Mouse (Mus musculus) brain, embryonic 14.5 days (tissue): ENCODE data around the gene Lingo1. TPM values are rescaled to one million over a fixed set of nuclear protein-coding genes. Genes with fewer than 3 reads are reported as not detected.

Experiments used
- DNase-seq: peaks from one replicate; pipeline ENCODE4 v3.0.0-alpha.2; 2011; ENCODE audit warnings: low read depth
- CTCF ChIP-seq: fragments of 200-500 bp; IDR thresholded peaks from 2 replicates; pipeline ENCODE4 v1.5.1; 2012; ENCODE audit warnings: inconsistent platforms, mild to moderate bottlenecking, moderate library complexity, borderline replicate concordance; ENCODE audit not compliant: insufficient read depth, insufficient read length; ENCODE audit errors: extremely low read depth
- POLR2A ChIP-seq: fragments of 200-500 bp; IDR thresholded peaks from 2 replicates; pipeline ENCODE4 v1.6.1; 2012; ENCODE audit warnings: mild to moderate bottlenecking, inconsistent platforms, borderline replicate concordance; ENCODE audit not compliant: poor library complexity, insufficient read depth, insufficient read length, severe bottlenecking; ENCODE audit errors: extremely low read depth
- polyA plus RNA-seq: library from polyadenylated mRNA; depleted of rRNA; stranded (reverse); fragments of >200 nt; gene quantifications from 2 replicates; pipeline ENCODE4 v1.2.3, GENCODE M21; 2012; rRNA removed

Lingo1 gene
- polyA plus RNA-seq, 1 experiment = 205 TPM

- no peak for DNase-seq
- TF ChIP-seq CTCF (no peak), POLR2A (no peak)
These were observed 206.5 kb downstream of the Lingo1 start for GRCm38 (mm10) chr9:56589762-56590161.

GRCm38 (mm10) chr9:56584043-56584424 lies 212.2 kb downstream of the Lingo1 start:
- DNase-seq = no peak
- TF ChIP-seq POLR2A (no peak), CTCF (no peak)

GRCm38 (mm10) chr9:56583139-56584042 lies 212.9 kb downstream of the Lingo1 start:
- DNase-seq = peak; percentile 70
- TF ChIP-seq POLR2A (no peak), CTCF (no peak)

DNA sequence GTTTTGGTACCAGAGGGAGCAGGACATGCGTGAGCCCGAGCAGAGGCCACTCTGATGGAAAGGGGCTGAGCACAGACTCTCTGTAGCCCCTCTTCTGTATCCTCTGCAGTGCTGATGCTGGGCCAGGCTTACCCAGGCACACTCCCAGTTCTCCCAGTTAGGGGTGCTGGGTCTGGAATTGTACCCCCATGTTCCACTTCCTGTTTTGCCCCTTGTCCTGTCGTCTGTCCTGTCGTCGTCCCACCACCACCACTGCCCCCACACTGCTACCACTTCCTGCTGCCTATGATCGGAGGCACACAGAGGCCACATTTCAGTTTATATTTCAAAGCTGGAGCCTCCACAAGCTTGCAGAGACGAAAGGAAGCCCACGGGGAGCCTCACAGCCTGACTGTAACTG lies 213.6 kb downstream of the Lingo1 start:
- no peak for DNase-seq
- TF ChIP-seq CTCF (no peak), POLR2A (no peak)

DNA sequence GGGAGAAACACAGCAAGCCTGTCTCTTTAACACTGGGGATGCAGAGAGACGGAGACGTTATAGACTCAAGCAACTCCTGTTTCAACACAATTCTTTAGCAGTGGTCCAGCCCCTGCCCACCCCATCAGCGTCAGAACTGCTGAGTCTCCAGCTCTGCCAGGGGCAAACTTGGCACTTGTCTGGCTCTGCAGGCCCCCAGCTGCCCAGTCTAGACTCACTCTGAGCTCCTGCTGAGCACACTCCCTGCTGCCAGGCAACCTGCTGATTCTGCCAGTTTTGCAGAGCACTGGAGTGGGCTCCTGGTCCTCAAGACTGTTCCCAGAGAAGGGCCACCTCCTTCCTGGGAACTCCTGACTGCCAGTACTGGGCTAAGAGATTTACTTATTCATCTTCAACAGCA lies 214.6 kb downstream of the Lingo1 start:
- peak; percentile 63 for DNase-seq
- TF ChIP-seq CTCF (no peak), POLR2A (no peak)

DNA sequence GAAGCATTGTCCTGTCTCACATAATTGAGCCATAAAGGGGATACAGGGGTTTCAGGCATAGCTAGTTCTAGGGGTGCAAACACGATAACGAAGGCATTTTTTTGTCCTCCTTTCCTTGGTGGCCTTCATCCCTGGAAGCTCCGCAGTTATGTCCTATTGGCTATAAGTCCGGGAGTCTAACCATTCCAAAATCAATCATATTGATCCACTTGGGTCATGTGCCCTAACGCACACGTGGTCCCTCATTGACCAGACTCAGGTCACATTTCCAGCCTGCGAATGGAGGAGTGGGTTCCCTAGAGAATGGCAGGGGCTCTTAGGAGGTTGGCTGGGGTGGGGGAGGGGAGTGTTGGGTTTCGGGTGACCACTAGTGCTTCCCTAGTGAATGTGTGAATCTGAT lies 215.3 kb downstream of the Lingo1 start:
- DNase-seq = no peak
- no peak for TF ChIP-seq CTCF
- TF ChIP-seq POLR2A = no peak

DNA sequence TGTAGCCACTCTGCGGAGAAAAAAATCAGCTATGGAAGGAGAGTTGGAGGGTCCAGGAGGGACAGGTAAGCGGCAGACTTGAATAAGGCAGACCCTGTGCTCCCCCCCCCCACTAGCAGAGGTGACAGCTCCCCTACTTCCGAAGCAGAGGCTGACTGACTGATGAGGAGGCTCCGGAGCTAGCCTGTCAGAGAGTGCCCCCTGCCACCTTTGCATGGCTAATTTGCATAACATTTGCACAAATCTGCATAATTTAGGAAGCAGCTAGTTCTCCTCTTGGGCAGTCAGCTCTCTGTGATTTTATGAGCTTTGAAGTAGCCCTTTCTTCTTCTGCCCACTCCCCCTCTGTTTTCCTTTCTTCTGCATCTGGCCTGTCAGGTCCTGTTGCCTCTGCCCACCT lies 216.2 kb downstream of the Lingo1 start:
- DNase-seq = peak; percentile 77
- TF ChIP-seq CTCF = no peak
- no peak for TF ChIP-seq POLR2A

DNA sequence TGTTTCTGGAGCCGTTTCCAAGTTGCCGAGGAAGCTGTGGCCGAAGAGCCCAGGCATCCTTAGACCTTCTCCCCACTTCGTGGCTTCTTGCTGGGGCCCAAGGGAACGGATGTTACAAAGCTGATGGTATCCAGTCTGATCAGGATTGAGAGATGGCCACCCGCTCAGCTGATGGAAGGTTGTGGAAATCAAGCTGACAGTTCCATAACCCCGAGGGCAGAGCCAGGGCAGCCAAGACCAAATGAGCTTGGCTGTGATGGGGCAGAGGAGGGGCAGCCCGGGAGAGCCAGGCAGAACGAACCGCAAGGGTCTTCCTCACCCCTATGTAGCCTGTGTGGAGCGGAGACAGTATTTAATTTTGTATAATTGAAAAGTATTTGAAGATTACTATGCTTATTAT lies 218.9 kb downstream of the Lingo1 start:
- peak; percentile 46 for DNase-seq
- TF ChIP-seq CTCF = no peak
- TF ChIP-seq POLR2A = no peak

GRCm38 (mm10) chr9:56572534-56573479 lies 223.5 kb downstream of the Lingo1 start:
- peak; percentile 74 for DNase-seq
- TF ChIP-seq POLR2A (no peak), CTCF (no peak)

Other genes starting within 250 kb of the Lingo1 start
- gene Odf3l1, start 68.2 kb upstream of the Lingo1 start, polyA plus RNA-seq = 0.14 and 0.18 TPM in 2 replicates
- gene Cspg4, start 68.6 kb upstream of the Lingo1 start, polyA plus RNA-seq = 4.4 and 8.2 TPM in 2 replicates
- gene Snx33, start 131.9 kb upstream of the Lingo1 start, polyA plus RNA-seq = 3.0 and 4.0 TPM in 2 replicates
- gene Imp3, start 141.0 kb upstream of the Lingo1 start, polyA plus RNA-seq = 134 and 190 TPM in 2 replicates
- gene Snupn, start 154.4 kb upstream of the Lingo1 start, polyA plus RNA-seq = 15.2 and 17.6 TPM in 2 replicates
- 43.9 and 47.6 TPM in 2 replicates for gene Ptpn9, start 198.5 kb upstream of the Lingo1 start, polyA plus RNA-seq